Mouse (Mus musculus) heart, embryonic 15.5 days (tissue): ENCODE results near the gene Rpa2. TPM values are rescaled to one million over a fixed set of nuclear protein-coding genes. Genes with fewer than 3 reads are reported as not detected.

ENCODE experiments used
- polyA plus RNA-seq: library from polyadenylated mRNA; unstranded; fragments of >200 nt; fragmentation: Nextera tagmentation; extraction: Ambion mirVana; gene quantifications from 2 replicates; pipeline ENCODE4 v1.2.1, GENCODE M21; 2015

The Rpa2 gene
- polyA plus RNA-seq, 1 experiment from 2014 or later = 60.8 TPM

Other genes starting within 250 kb of the Rpa2 start
- gene Atpif1, start 234.7 kb upstream of the Rpa2 start, polyA plus RNA-seq = 1,171 and 1,479 TPM in 2 replicates
- 97.5 and 106 TPM in 2 replicates for gene Dnajc8, start 232.8 kb upstream of the Rpa2 start, polyA plus RNA-seq
- 0.77 and 0.95 TPM in 2 replicates for gene Ptafr, start 204.3 kb upstream of the Rpa2 start, polyA plus RNA-seq
- gene Eya3, start 129.3 kb upstream of the Rpa2 start, polyA plus RNA-seq = 17.4 and 22.0 TPM in 2 replicates
- 2.1 and 4.8 TPM in 2 replicates for gene Xkr8, start 35.8 kb upstream of the Rpa2 start, polyA plus RNA-seq
- 3.5 and 4.4 TPM in 2 replicates for gene Smpdl3b, start 11.1 kb upstream of the Rpa2 start, polyA plus RNA-seq
- 0.94 and 1.9 TPM in 2 replicates for gene Themis2, start 28.1 kb downstream of the Rpa2 start, polyA plus RNA-seq
- gene Ppp1r8, start 74.8 kb downstream of the Rpa2 start, polyA plus RNA-seq = 25.7 and 30.4 TPM in 2 replicates
- gene Stx12, start 116.2 kb downstream of the Rpa2 start, polyA plus RNA-seq = 51.9 and 52.0 TPM in 2 replicates
- 37.0 and 40.0 TPM in 2 replicates for gene Fam76a, start 154.2 kb downstream of the Rpa2 start, polyA plus RNA-seq
- 0.42 and 1.0 TPM in 2 replicates for gene Fgr, start 205.8 kb downstream of the Rpa2 start, polyA plus RNA-seq
- 6.3 and 8.5 TPM in 2 replicates for gene Ahdc1, start 242.9 kb downstream of the Rpa2 start, polyA plus RNA-seq